Mouse (Mus musculus) spleen, adult 12 weeks (tissue): ENCODE results near the gene Mrap2.

Experiments used
- DNase-seq: peaks from one replicate; pipeline ENCODE4 v3.0.0; 2022; ENCODE audit warnings: low spot score

Gene Mrap2

DNA sequence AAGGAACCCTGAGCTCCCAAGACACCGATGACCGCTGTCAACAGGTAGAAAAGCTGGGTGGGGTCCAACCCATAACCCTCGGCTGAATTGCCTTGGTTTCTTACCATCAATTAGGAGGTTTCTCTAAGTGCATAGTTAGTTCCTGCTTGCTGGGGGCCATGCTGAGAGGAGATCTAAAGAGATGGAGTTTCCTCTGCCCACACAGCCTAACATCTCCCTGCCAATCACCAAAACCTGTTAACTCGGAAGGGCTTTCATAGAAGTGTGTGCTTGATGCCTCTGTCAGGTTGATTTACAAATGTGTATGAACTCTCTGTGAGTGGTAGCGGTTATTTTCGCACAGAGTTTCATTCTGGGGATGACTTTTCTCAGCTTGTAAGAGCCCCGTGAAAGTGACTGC is 34.4 kb downstream of the Mrap2 start:
- DNase-seq, result no peak

DNA sequence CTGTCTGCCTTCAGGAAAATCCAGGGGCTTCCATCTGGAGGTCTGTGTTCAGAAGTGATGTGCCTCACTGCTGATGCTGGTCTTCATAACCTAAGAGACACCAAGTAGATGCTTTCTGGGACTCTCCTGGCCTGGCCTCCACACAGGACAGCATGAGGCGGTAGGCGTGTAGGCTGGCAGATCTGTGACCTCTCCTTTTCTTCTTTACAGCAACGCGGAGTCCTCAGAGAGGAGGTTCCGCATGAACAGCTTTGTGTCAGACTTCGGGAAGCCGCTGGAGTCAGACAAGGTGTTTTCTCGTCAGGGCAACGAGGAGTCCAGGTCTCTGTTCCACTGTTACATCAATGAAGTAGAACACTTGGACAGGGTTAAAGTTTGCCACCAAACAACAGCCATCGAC is 38.1 kb downstream of the Mrap2 start:
- DNase-seq, result no peak

GRCm38 (mm10) chr9:87187336-87187735 is 43.2 kb downstream of the Mrap2 start:
- no peak for DNase-seq

DNA sequence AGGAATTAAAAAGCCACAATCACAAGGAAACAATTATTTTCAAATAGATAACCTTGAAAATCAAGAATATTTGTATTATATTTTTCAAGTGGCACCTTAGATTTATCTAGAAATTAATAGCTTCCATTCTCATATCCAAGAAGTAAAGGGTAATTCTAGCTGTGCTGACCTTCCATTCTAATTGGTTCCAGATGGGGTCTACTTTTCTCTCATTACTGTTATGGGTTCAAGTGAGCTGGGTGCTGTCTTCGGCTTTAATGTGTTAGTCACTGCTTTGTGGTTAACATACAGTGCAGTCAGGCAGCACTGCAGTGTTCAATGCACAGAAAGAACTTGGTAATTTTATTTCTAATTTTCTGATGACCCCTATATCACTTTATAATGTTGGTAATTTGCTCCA is 49.6 kb downstream of the Mrap2 start:
- DNase-seq, result no peak

DNA sequence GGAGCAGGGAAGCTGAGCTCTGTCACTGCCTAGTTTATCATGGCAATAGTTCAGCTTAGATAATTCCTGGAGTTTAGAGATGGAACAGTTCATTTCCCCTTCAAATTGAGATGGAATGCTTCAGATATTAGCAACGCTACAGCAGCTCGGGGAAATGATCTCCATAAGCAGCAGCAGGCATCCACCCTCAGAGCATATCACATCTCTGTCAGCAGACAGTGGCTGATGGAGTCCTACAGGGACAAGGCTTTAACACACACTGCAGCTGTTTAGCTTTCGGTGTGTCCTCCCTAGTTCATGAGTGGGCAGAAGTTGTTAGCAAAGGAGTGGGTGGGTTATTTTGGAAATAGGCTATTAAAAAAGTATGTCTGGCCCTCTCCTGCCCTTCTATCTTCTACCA is 53.2 kb downstream of the Mrap2 start:
- no peak for DNase-seq

DNA sequence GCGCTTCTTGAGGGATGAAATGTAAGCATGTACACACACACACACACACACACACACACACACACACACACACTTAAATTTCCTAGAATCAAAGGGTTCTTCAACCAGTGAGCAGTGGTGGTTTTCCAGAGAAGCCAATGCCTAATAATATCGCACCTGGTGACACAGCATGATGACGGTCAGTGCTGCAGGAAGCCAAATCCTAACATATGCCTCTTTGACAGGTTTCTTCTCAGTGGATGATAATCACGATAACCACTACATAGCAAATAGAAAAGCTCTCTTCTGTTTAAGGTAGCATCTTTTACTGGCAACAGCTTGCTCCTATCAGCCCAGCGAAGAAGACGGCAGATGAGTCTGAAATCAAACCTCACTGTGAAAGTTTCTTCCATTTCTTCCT is 53.9 kb downstream of the Mrap2 start:
- DNase-seq, result no peak

DNA sequence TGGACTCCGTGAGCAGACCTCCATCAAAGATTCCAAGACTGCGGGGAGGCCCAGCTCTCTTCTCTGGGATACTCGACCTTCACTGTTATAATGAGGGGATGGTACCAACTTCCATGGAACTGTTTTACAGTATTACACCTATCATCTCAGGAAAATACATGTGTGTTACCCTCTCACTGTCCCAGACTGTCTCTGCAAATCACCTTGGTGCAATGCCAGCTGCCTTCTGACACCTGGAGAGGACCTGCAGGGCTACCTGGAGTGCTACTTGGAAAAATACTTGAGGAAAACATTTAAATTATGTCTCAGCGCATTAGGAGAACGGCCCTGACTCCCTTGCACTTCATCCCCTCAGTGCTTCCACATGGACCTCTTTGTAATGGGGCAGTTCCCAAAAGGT is 56.3 kb downstream of the Mrap2 start:
- DNase-seq, result no peak

DNA sequence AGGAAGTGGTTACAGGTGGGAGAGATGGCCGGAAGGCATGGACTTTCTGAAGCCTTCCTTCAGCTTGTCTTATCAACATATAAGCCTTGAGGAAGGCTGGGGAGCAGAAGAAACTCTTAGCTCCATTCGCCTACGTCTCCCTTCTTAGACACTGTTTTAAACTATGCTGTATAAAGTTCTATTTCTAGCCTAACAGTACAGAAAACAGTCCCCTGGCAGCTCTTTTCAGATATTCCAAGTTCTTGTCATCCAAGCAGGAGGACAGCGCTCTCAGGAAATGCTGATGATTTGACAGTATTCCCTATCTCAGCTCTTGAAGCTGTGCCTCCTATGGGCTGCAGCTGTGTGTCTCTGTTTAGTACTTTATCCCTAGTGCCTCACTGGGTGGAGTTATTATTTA is 56.8 kb downstream of the Mrap2 start:
- no peak for DNase-seq

- DNase-seq, result no peak
Measured at GRCm38 (mm10) chr9:87202431-87202830, 58.3 kb downstream of the Mrap2 start.

DNA sequence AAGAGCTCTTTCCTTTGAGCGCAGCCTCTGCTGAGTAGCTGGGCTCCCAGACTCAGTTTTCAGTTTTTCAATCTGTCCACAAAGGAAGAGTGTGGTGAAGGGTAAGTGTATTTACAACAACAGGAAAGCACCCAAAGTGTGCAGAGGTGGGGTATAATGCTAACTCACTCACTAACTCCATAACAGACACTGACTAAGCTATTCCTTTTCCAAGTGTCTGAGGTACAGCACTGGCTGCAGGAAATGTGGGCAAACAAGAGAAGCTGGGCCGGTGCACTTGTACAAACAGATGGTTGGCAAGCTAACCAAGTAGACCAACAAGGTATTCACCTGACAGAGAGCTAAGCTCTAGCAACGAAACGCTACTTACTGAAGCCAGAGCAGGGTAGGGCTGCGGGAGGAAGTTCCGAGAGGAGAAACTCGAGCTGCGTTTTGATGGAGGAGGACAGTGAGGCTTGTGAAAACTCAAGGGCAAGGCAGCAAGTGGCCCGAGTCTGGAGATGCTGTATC is 66.8 kb downstream of the Mrap2 start:
- DNase-seq, result no peak

GRCm38 (mm10) chr9:87213204-87213603 is 69.1 kb downstream of the Mrap2 start:
- DNase-seq, result no peak
